Mouse (Mus musculus) hindbrain, embryonic 15.5 days (tissue): ENCODE data around the gene Brd3. TPM values are rescaled to one million over a fixed set of nuclear protein-coding genes. Genes with fewer than 3 reads are reported as not detected.

Experiments used
- ATAC-seq: fragments of 200-750 bp; cut with Nextera tagmentation; 2 replicates; pipeline ENCODE4 v1.8.0; 2017; ENCODE audit warnings: low read depth, moderate number of reproducible peaks, moderate TSS enrichment; ENCODE audit not compliant: low FRiP score
- H3K27ac ChIP-seq: fragments of 300-500 bp; sonication (generic); replicated peaks from 2 replicates; pipeline ENCODE4 v1.5.1; 2015; ENCODE audit warnings: mild to moderate bottlenecking, inconsistent platforms
- H3K27me3 ChIP-seq: fragments of 300-500 bp; sonication (generic); 2 replicates; pipeline ENCODE4 v1.6.1; 2015; ENCODE audit warnings: control low read depth, inconsistent platforms
- H3K36me3 ChIP-seq: fragments of 300-500 bp; sonication (generic); 2 replicates; pipeline ENCODE4 v1.6.1; 2015; ENCODE audit warnings: control low read depth, inconsistent platforms
- H3K4me1 ChIP-seq: fragments of 300-500 bp; sonication (generic); replicated peaks from 2 replicates; pipeline ENCODE4 v1.6.1; 2015; ENCODE audit warnings: control low read depth, inconsistent platforms
- H3K4me2 ChIP-seq: fragments of 300-500 bp; sonication (generic); 2 replicates; pipeline ENCODE4 v1.6.1; 2015; ENCODE audit warnings: moderate library complexity, mild to moderate bottlenecking, inconsistent platforms
- H3K4me3 ChIP-seq: fragments of 300-500 bp; sonication (generic); 2 replicates; pipeline ENCODE4 v1.5.1; 2015; ENCODE audit warnings: mild to moderate bottlenecking, inconsistent platforms
- H3K9ac ChIP-seq: fragments of 300-500 bp; sonication (generic); 2 replicates; pipeline ENCODE4 v1.6.1; 2015; ENCODE audit warnings: inconsistent platforms
- H3K9me3 ChIP-seq: fragments of 300-500 bp; sonication (generic); 2 replicates; pipeline ENCODE4 v1.6.1; 2016; ENCODE audit warnings: control low read depth, inconsistent platforms
- WGBS: fragments of 180-500 bp; shearing (Covaris S2); methylation state at CpG from one replicate; pipeline ENCODE4 v1.1.7; 2015; 5-methylcytosine and 5-hydroxymethylcytosine counted together
- polyA plus RNA-seq: library from polyadenylated mRNA; unstranded; fragments of >200 nt; fragmentation: Nextera tagmentation; extraction: Ambion mirVana; gene quantifications from 2 replicates; pipeline ENCODE4 v1.2.1, GENCODE M21; 2015

Gene Brd3
- polyA plus RNA-seq, 1 experiment from 2014 or later = 132 TPM

DNA sequence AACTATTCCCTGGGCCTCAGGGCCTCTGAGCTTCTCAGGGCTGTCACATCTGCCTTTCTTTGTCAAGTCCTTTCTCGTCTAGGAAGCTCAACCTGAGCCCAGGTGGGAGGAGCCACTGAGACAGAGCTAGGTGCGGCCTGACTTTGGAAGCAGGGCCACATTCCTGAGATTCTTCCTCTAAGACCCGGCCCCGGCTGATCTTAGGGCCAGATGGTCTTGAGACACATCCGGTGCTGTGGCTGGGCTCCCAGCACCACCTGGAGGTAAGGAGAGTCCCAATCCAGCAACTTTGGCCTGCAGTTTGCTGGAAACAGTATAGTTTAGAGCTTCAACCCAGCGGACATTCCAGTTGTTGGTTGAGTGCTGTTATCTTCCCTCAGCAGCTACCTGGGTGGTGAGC is 1.9 kb downstream of the Brd3 start:
- H3K9ac ChIP-seq = no peak overlapping the region
- ATAC-seq = no peak
- 17% methylated on average over 6 of the region's 6 CpGs for WGBS
- no peak overlapping the region for H3K4me3 ChIP-seq
- H3K27me3 ChIP-seq = no peaks in the 10 kb centered on the region
- no peaks in the 10 kb centered on the region for H3K4me1 ChIP-seq
- H3K9me3 ChIP-seq = no peaks in the 10 kb centered on the region
- H3K36me3 ChIP-seq = no peaks in the 10 kb centered on the region
- H3K27ac ChIP-seq = no peak overlapping the region
- H3K4me2 ChIP-seq = no peak overlapping the region

DNA sequence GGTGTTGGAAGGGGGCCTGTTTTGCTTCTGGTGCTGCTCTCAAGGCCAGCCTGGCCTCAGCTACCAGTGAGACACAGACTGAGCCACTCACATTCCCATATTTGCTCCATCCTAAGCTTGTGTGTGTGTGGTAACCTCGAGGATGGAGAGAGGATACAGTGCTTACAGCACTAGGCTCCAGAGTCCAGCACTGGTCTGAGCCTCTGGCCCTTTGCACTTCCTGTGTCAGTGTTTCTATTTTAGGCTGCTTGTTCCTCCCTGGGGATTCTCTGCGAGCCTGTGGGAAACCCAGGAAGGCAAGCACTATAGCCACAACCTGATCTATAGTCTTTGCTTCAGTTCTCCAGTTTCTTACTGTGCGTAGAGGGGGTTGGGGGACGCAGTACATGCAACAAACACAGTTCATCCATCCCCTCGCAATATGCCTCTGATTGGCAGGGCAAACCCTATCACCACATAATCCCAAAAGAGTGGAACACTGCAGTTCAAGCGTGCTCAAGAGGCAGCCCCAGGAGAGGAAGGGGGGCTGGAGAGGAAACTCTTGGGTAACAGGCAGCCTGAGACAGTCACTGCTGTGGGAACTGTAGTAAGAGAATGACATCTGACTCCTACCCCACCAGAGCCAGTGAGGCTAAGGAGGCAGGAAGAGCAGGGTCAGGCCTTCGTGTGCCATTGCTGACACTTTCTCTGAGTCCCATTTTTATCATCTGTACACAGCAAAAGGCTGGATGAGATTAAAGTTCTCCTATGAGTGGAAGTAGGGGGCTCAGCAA is 3.2 kb downstream of the Brd3 start:
- ATAC-seq = no peak
- Histone ChIP-seq H3K36me3 (no peaks in the 10 kb centered on the region), H3K27ac (0 out of 2 replicates have a peak overlapping the region, but pooled peaks have one; percentile 34), H3K27me3 (no peaks in the 10 kb centered on the region), H3K9ac (no peak overlapping the region), H3K4me3 (no peak overlapping the region), H3K9me3 (no peaks in the 10 kb centered on the region), H3K4me2 (no peak overlapping the region), H3K4me1 (no peaks in the 10 kb centered on the region)
- WGBS = 80% methylated on average over 7 of the region's 7 CpGs

GRCm38 (mm10) chr2:27496391-27497028 is 11.0 kb downstream of the Brd3 start:
- H3K27me3 ChIP-seq = no peaks in the 10 kb centered on the region
- H3K9me3 ChIP-seq = no peaks in the 10 kb centered on the region
- peak overlapping the region; percentile 32 for H3K4me3 ChIP-seq
- H3K4me1 ChIP-seq = peaks cover 7% of the 10 kb centered on the region; the same call in 1 of the 2 replicates
- H3K4me2 ChIP-seq = peak overlapping the region; percentile 64
- 0 out of 2 replicates have a peak overlapping the region, but pooled peaks have one; percentile 30 for H3K9ac ChIP-seq
- WGBS = 24% methylated on average over 23 of the region's 23 CpGs
- no peak overlapping the region; the same call in 1 of the 2 replicates for H3K27ac ChIP-seq
- no peaks in the 10 kb centered on the region for H3K36me3 ChIP-seq
- ATAC-seq = no peak

- Histone ChIP-seq H3K9ac (no peak overlapping the region), H3K9me3 (no peaks in the 10 kb centered on the region), H3K4me3 (no peak overlapping the region), H3K4me1 (peaks cover 7% of the 10 kb centered on the region; the same call in 1 of the 2 replicates), H3K4me2 (no peak overlapping the region), H3K27ac (no peak overlapping the region), H3K36me3 (no peaks in the 10 kb centered on the region), H3K27me3 (no peaks in the 10 kb centered on the region)
- WGBS = 96% methylated on average over 3 of the region's 3 CpGs
- ATAC-seq = no peak
These were observed 13.5 kb downstream of the Brd3 start for GRCm38 (mm10) chr2:27493971-27494370.

DNA sequence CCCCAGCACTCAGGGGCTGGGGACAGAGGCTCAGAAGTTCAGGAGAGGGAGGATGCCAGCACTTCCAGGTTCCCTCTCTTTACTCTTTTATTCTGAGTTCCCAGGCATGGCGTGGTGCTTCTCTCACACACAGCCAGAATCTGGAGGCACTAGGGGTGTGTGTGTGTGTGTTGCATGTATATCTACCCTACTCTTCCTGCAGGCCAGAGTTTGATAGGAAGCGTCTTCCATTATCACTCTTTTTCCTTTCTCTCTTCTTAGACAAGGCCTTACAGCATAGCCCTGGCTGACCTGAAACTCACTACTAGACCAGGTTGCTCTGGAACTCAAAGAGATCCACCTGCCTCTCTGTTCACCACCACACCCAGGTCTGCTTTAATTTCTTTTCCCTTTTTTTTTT is 16.5 kb downstream of the Brd3 start:
- no peak overlapping the region for H3K9ac ChIP-seq
- H3K27me3 ChIP-seq = no peaks in the 10 kb centered on the region
- 75% methylated on average over 2 of the region's 2 CpGs for WGBS
- no peaks in the 10 kb centered on the region for H3K4me1 ChIP-seq
- no peak for ATAC-seq
- H3K36me3 ChIP-seq = no peaks in the 10 kb centered on the region
- no peaks in the 10 kb centered on the region for H3K9me3 ChIP-seq
- no peak overlapping the region for H3K4me2 ChIP-seq
- no peak overlapping the region for H3K4me3 ChIP-seq
- no peak overlapping the region for H3K27ac ChIP-seq

GRCm38 (mm10) chr2:27488362-27488761 is 19.1 kb downstream of the Brd3 start:
- H3K9ac ChIP-seq = no peak overlapping the region
- no peaks in the 10 kb centered on the region for H3K36me3 ChIP-seq
- H3K27me3 ChIP-seq = no peaks in the 10 kb centered on the region
- H3K4me2 ChIP-seq = no peak overlapping the region
- H3K27ac ChIP-seq = no peak overlapping the region
- H3K4me3 ChIP-seq = no peak overlapping the region
- ATAC-seq = no peak
- no peaks in the 10 kb centered on the region for H3K9me3 ChIP-seq
- H3K4me1 ChIP-seq = no peaks in the 10 kb centered on the region
- 100% methylated on average over 1 of the region's 1 CpGs for WGBS

- no peaks in the 10 kb centered on the region for H3K9me3 ChIP-seq
- WGBS = 91% methylated on average over 3 of the region's 4 CpGs
- H3K4me1 ChIP-seq = no peaks in the 10 kb centered on the region
- H3K27ac ChIP-seq = no peak overlapping the region
- ATAC-seq = no peak
- H3K36me3 ChIP-seq = no peaks in the 10 kb centered on the region
- no peaks in the 10 kb centered on the region for H3K27me3 ChIP-seq
- no peak overlapping the region for H3K4me3 ChIP-seq
- H3K9ac ChIP-seq = no peak overlapping the region
- no peak overlapping the region for H3K4me2 ChIP-seq
These were observed 20.0 kb downstream of the Brd3 start for GRCm38 (mm10) chr2:27487336-27488049.

DNA sequence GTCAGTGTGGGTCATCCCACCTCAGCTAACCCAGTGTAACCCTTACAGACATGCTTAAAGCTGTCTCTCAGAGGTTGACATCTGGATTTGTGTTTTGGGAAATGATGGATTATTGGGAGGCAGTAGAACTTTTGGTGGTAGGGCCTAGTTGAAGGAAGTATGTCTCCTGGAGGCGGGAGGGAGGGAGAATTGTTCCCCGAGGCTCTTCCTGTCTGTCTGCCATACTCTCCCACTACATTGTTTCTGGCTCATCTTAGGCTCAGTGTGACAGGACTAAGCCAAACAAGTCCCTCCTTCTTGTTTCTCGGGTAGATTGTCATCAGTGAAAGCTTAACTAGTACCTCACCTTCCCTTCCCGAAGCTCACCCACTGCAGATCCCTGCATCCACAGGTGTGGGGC is 20.7 kb downstream of the Brd3 start:
- H3K4me2 ChIP-seq = no peak overlapping the region
- no peak overlapping the region for H3K9ac ChIP-seq
- H3K4me3 ChIP-seq = no peak overlapping the region
- no peak overlapping the region for H3K27ac ChIP-seq
- no peaks in the 10 kb centered on the region for H3K9me3 ChIP-seq
- WGBS = 85% methylated on average over 4 of the region's 4 CpGs
- no peaks in the 10 kb centered on the region for H3K4me1 ChIP-seq
- no peaks in the 10 kb centered on the region for H3K27me3 ChIP-seq
- ATAC-seq = no peak
- no peaks in the 10 kb centered on the region for H3K36me3 ChIP-seq

DNA sequence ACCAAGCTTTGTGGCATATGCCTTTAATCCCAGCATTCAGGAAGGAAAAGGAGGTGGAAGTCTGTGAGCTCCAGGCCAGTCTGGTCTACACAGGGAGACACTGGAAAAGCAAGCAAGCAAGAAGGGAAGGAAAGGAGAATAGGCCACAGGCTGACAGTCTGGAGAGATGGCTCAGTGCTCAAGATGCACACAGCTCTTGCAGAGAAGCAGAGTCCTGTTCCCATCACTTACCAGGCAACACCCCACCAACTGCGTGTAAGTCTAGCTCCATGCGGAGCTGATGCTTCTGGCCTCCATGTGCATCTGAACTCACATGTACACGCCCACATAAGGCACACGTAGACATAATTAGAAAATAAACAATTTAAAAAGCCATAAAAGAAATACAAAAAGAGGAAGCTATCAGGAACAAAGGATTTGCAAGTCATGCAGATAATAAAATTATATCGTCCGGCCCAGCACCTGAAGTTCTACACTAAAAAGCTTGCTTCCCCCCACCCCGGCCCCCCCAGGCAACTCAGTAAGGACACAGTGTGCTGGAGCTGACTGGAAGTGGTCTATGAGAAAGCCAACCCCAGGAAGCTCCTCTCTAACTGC is 25.1 kb downstream of the Brd3 start:
- ATAC-seq = no peak
- no peak overlapping the region for H3K4me3 ChIP-seq
- no peak overlapping the region for H3K9ac ChIP-seq
- H3K4me2 ChIP-seq = no peak overlapping the region
- no peaks in the 10 kb centered on the region for H3K27me3 ChIP-seq
- WGBS = 86% methylated on average over 7 of the region's 7 CpGs
- no peaks in the 10 kb centered on the region for H3K36me3 ChIP-seq
- no peaks in the 10 kb centered on the region for H3K9me3 ChIP-seq
- H3K4me1 ChIP-seq = no peaks in the 10 kb centered on the region
- H3K27ac ChIP-seq = no peak overlapping the region

- no peaks in the 10 kb centered on the region for H3K36me3 ChIP-seq
- no peaks in the 10 kb centered on the region for H3K27me3 ChIP-seq
- H3K9me3 ChIP-seq = no peaks in the 10 kb centered on the region
- no peak for ATAC-seq
- H3K4me1 ChIP-seq = peaks cover 10% of the 10 kb centered on the region
- 75% methylated on average over 4 of the region's 4 CpGs for WGBS
- no peak overlapping the region for H3K9ac ChIP-seq
- H3K27ac ChIP-seq = no peak overlapping the region
- H3K4me2 ChIP-seq = no peak overlapping the region
- H3K4me3 ChIP-seq = no peak overlapping the region
These were observed 27.1 kb downstream of the Brd3 start for GRCm38 (mm10) chr2:27480367-27480766.

GRCm38 (mm10) chr2:27479821-27480220 is 27.6 kb downstream of the Brd3 start:
- WGBS = 78% methylated on average over 4 of the region's 4 CpGs
- no peak for ATAC-seq
- Histone ChIP-seq H3K4me1 (peaks cover 10% of the 10 kb centered on the region), H3K36me3 (no peaks in the 10 kb centered on the region), H3K4me2 (no peak overlapping the region), H3K27me3 (no peaks in the 10 kb centered on the region), H3K9me3 (no peaks in the 10 kb centered on the region), H3K9ac (no peak overlapping the region), H3K4me3 (no peak overlapping the region), H3K27ac (no peak overlapping the region)
